Mouse (Mus musculus) cerebellum, postnatal 14 days (tissue): ENCODE data around the gene Ugt1a9.

Experiments
- DNase-seq, 2 experiments: peaks; one replicate each; pipeline ENCODE4 v3.0.0; 2021; ENCODE audit warnings: mixed read lengths in 2 of 2

Ugt1a9 gene

DNA sequence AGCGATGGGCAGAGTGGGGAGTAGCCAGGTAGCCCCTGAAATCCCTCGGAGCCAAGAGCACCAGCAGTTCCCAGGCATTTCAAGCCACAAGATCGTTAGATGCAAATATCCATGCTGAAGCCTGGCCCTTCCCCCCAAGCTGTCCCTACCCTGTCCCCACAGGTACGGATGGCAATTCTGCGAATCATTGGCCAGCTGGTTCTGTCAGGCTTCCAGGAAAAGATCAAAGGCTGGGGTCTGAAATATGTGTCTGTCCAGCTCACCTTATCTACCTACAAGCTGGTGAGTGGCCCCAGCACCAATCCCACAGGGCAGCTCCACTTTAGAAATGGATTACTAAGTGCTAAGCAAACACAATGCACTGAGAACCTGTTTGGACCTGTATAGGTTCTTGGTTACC, 166.7 kb downstream of the Ugt1a9 start:
- no peak for DNase-seq

DNA sequence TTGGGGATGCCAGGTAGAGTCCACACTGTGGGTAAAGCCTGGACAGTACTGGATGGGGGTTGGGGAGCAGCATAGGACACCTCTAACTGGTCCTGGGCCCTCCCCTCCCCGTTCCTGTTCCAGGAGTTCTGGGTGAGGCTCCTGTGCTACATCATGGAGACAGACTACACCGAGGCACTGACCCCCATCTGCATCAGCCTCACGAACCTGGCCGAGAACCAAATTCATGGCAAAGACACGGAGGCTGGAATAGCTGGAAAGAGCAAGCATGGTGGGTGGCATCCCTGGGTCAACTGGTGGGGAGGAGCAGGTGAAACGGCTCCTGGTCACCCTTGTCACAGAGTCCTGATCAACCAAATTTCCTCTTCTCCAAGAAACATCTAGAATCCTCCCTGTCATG, 168.2 kb downstream of the Ugt1a9 start:
- no peak for DNase-seq

GRCm38 (mm10) chr1:88240072-88240471, 169.5 kb downstream of the Ugt1a9 start:
- no peak for DNase-seq

DNA sequence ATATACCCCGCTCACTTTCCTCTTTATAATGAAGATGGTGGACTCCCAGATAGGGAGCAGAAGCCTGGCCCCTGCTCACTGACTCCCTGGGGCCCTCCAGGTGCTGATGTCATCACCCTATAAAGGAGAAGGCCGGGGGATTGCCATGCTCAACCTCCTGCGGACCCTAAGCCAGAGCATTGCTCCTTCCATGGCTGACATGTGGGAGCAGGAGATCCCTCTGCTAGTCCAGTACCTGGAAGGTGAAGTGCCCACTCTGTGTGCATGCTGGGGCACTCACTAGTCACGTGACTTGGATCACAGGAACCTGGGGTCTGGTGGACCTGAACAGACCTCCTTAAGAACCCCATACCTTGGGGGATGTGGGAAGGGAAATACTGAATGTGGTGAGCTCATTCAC, 170.0 kb downstream of the Ugt1a9 start:
- no peak for DNase-seq

GRCm38 (mm10) chr1:88243861-88244260, 173.3 kb downstream of the Ugt1a9 start:
- no peak for DNase-seq

GRCm38 (mm10) chr1:88245881-88246280, 175.3 kb downstream of the Ugt1a9 start:
- no peak for DNase-seq

DNA sequence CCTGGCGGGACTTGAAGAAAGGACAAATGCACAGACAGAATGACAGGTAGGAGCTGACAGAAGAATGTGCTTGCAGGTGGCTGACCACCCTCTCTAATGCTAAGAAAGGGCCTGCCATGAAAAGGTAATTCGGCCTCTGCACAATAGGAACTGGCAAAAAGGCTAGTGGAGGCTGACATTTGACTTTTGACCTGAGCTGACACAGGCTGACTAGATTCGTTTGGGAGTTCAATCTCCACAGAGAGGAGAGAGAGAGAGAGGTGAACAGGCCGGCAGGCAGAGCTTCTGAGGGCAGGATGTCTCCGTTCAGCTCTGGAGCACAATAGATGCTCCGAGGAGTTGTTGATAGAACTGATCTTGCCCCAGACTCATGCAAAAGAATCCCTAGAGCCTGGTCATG, 175.8 kb downstream of the Ugt1a9 start:
- DNase-seq, result no peak

DNA sequence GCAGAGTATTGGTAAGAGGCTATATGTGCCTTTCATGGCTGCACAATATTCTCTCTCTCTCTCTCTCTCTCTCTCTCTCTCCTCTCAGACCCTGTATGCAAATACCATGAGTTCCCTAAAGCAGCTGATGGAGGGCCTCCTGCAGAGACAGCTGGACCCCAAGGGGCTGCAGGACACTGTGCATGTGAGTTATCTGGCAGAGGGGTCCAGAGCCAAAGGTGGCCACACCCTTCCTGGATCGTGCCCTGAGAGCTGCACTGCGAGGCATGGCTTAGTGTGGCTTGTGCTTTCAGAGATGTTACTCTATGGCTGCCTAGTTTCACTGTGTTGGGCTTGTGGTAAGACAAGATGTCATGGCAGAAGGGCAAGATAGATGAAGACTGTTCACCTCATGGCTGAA, 177.1 kb downstream of the Ugt1a9 start:
- DNase-seq, result no peak

DNA sequence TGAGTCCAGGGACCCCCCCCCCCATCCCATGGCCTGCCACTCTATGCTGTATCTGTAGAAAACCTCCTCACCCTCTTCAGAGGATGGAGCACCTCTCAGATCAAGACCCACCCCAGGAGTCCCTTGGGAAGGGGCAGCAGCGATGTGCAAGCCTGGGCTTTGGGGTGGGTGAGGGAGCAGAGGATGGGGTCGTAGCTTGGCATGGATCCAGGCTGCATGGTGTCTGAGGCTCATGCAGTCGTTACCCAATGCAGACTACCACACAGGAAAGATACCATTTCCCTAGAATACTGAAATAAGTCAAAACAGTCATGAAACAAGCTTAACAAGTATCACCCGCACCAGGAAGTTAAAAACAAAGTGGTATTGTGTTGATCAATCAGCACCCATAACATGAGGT, 178.1 kb downstream of the Ugt1a9 start:
- DNase-seq, result peak in 1 of 2 experiments; percentile 51

- no peak for DNase-seq
Observed at GRCm38 (mm10) chr1:88249596-88249995, 179.0 kb downstream of the Ugt1a9 start.

DNA sequence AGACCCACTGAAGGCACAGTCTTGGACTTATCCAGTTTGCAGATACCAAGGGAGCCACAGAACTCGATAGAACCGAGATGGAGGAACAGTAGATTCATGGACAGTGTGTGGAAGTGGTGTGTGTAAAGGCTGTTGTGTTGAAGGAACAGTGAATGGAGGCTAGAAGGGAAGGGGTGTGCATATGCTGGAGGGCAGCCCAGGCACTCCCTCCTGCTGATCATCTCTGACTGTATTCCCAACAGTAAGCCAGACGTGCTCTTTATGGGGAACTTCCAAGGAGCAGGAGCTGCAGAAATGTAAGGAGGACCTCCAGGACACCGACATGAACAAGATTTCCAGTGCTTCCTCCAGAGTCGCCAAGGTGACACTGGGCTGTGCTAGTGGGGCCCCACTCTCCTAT, 179.4 kb downstream of the Ugt1a9 start:
- DNase-seq, result no peak

GRCm38 (mm10) chr1:88253106-88253505, 182.5 kb downstream of the Ugt1a9 start:
- no peak for DNase-seq

- no peak for DNase-seq
Observed at GRCm38 (mm10) chr1:88253540-88253939, 182.9 kb downstream of the Ugt1a9 start.

GRCm38 (mm10) chr1:88254793-88255465, 184.3 kb downstream of the Ugt1a9 start:
- peak; percentile 76 to 83 for DNase-seq

GRCm38 (mm10) chr1:88255466-88255857, 184.9 kb downstream of the Ugt1a9 start:
- DNase-seq, result peak; percentile 38 to 45

DNA sequence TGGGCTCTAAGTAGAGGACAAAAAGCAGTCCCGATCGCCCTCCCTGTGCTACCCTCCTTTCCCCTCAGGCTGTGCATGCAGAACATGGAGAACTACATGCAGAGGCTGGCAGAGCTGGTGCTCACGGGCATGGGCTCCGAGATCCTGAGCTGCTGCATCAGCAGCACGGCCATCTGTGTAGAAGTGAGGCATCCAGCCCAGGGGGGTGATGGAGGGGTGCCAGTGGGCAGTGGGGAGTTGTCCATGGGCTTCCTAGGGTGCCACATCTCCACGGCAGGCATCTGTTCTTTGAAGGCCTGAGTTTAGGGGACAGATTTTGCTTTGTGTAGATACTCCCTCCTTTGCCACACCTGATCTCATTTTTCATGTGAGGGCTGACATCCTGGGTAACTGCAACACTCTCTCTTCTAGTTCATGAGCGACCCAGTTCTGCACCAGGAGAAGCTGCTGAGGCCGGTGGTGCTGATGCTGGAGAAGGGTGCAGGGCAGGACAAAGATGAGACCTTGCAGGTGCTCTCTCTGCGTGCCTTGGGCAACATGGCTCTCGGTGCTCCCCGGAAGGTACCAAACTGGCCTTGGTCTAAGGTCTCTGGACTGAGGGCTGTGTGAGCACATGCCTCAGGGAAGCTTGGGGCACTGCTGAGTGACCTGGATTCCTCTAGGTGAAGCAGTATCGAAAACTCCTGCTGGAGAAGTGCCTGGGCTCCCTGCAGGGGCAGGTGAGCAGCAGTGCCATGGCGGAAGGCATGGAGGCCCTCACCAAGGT, 185.6 kb downstream of the Ugt1a9 start:
- DNase-seq, result peak; percentile 76 to 82

GRCm38 (mm10) chr1:88256886-88257663, 186.5 kb downstream of the Ugt1a9 start:
- no peak for DNase-seq

- no peak for DNase-seq
Observed at GRCm38 (mm10) chr1:88257681-88258080, 187.1 kb downstream of the Ugt1a9 start.

DNA sequence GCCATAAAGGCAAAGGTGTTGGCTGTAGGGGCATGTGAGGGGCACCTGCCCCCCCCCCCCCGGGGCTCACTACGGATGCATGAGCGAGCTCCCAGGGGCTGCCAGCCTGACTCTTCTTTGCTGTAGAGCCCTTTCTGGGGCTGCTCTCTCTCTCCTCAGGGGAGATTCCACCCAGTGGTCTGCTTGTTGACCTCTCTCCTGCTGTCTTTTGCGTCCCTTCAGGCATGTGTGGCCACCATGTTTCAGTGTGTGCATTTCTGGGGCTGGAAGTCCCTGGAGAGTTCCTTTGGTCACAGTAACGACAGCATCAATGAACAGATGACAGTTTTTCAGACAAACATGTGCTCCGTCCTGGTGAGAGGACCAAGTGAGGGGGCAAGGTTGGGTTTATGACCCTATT, 187.8 kb downstream of the Ugt1a9 start:
- DNase-seq, result peak; percentile 37 to 46

GRCm38 (mm10) chr1:88258881-88259642, 188.5 kb downstream of the Ugt1a9 start:
- peak; percentile 83 for DNase-seq

GRCm38 (mm10) chr1:88259643-88260024, 189.0 kb downstream of the Ugt1a9 start:
- DNase-seq, result peak in 1 of 2 experiments; percentile 51

DNA sequence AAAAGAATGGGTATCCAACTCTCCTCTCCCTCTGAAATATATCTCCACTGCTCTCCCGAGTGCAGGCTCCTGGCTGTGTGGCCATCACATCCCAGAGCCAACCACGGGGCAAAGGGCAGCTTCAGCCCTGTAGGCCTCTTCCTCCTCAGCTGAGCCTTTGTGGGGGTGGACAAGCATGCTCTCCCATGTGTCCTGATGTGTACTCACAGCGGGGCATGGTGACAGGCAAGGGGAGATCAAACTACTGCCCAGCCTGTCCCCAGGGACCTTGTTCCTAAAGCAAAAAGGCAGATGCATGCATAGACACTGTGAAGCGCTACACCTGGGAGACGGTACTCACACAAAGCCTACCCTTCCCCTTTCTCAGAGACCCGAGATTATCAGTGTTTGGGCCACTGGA, 189.5 kb downstream of the Ugt1a9 start:
- DNase-seq, result peak; percentile 59 to 73
